Comparison of ENCODE assay signal across 12 mouse cellular contexts in genomic region chr3:65673725-65674124, GRCm38 (mm10). TPM values are rescaled to one million over a fixed set of nuclear protein-coding genes. Genes with fewer than 3 reads are reported as not detected.
DNase-seq lines count a peak whose midpoint lies in the region; ATAC-seq and TF ChIP-seq lines count a peak whose summit lies in the region.
"Had no signal": no experiment of that assay in that cellular context is flagged by ENCODE, and none has a peak within 500 bp of the region (broad histone marks: within the 10 kb centered on the region; RNA-seq: fewer than 3 reads in every experiment).

No protein-coding gene starts in this region.

- WGBS in intestine, postnatal 0 days, result 38% methylated on average over 8 of the region's 8 CpGs
- WGBS in stomach, postnatal 0 days, result 31% methylated on average over 8 of the region's 8 CpGs

- H3K4me3 ChIP-seq in intestine, postnatal 0 days (ENCODE audit: low read depth, low read length), result no peak overlapping the region
- no peak overlapping the region for H3K4me3 ChIP-seq in stomach, postnatal 0 days (ENCODE audit: low read depth, low read length)
- H3K4me3 ChIP-seq: limb, embryonic 12.5 days; neural tube, embryonic 13.5 days had no signal

- no peaks in the 10 kb centered on the region for H3K27me3 ChIP-seq in intestine, postnatal 0 days (replicated peaks; ENCODE audit: control insufficient read depth, insufficient read depth, low read length)
- H3K27me3 ChIP-seq in stomach, postnatal 0 days (ENCODE audit: control insufficient read depth, insufficient read depth, low read length), result no peaks in the 10 kb centered on the region
- H3K27me3 ChIP-seq: limb, embryonic 12.5 days; neural tube, embryonic 13.5 days had no signal

- no peak overlapping the region for H3K9ac ChIP-seq in intestine, postnatal 0 days (ENCODE audit: low read depth, low read length)
- no peak overlapping the region for H3K9ac ChIP-seq in stomach, postnatal 0 days (ENCODE audit: low read length)
- H3K9ac ChIP-seq: limb, embryonic 12.5 days; neural tube, embryonic 13.5 days had no signal

- TF ChIP-seq CTCF in intestine, postnatal 0 days (IDR thresholded peaks at IDR 0.05; ENCODE audit: low read depth), result no peak
- TF ChIP-seq CTCF in stomach, postnatal 0 days (IDR thresholded peaks at IDR 0.05; ENCODE audit: low read depth), result no peak

- peak overlapping the region; percentile 47; the same call in 1 of the 2 replicates for H3K27ac ChIP-seq in intestine, postnatal 0 days (ENCODE audit: low read depth, low read length)
- H3K27ac ChIP-seq in stomach, postnatal 0 days (replicated peaks), result peak overlapping the region; percentile 73
- H3K27ac ChIP-seq: limb, embryonic 12.5 days; neural tube, embryonic 13.5 days had no signal

- no peaks in the 10 kb centered on the region for H3K9me3 ChIP-seq in intestine, postnatal 0 days (ENCODE audit: control insufficient read depth)
- no peaks in the 10 kb centered on the region for H3K9me3 ChIP-seq in stomach, postnatal 0 days (ENCODE audit: control insufficient read depth, low read length)
- H3K9me3 ChIP-seq: limb, embryonic 12.5 days; neural tube, embryonic 13.5 days had no signal

- peak overlapping the region; percentile 35; the same call in 1 of the 2 replicates for H3K4me2 ChIP-seq in intestine, postnatal 0 days (replicated peaks; ENCODE audit: low read depth)
- H3K4me2 ChIP-seq in stomach, postnatal 0 days (replicated peaks; ENCODE audit: low read depth), result peak overlapping the region; percentile 29
- H3K4me2 ChIP-seq: limb, embryonic 12.5 days; neural tube, embryonic 13.5 days had no signal

- no peaks in the 10 kb centered on the region for H3K4me1 ChIP-seq in intestine, postnatal 0 days (replicated peaks; ENCODE audit: control insufficient read depth, insufficient read depth, low read length)
- no peaks in the 10 kb centered on the region for H3K4me1 ChIP-seq in stomach, postnatal 0 days (replicated peaks; ENCODE audit: control insufficient read depth, insufficient read depth)
- H3K4me1 ChIP-seq: limb, embryonic 12.5 days; neural tube, embryonic 13.5 days had no signal

- H3K36me3 ChIP-seq in intestine, postnatal 0 days (ENCODE audit: control insufficient read depth, insufficient read depth), result no peaks in the 10 kb centered on the region
- no peaks in the 10 kb centered on the region for H3K36me3 ChIP-seq in stomach, postnatal 0 days (ENCODE audit: control insufficient read depth, insufficient read depth, low read length)
- H3K36me3 ChIP-seq: limb, embryonic 12.5 days; neural tube, embryonic 13.5 days had no signal

- ATAC-seq in intestine, postnatal 0 days, result no peak
- no peak; the same call in 1 of the 2 replicates for ATAC-seq in stomach, postnatal 0 days (ENCODE audit: low FRiP score, low TSS enrichment)

- TF ChIP-seq EP300 in stomach, postnatal 0 days (optimal IDR thresholded peaks at IDR 0.05), result no peak

- DNase-seq in adrenal gland, postnatal 10 days, result peak; percentile 21
- no peak for DNase-seq in adrenal gland, adult 8-10 months
- DNase-seq in ovary, adult 18-20 months (ENCODE audit: low spot score), result peak; percentile 15
- no peak for DNase-seq in ovary, postnatal 10 days (ENCODE audit: low spot score)
- DNase-seq in stomach, postnatal 0 days (ENCODE audit: low spot score), result no peak
- DNase-seq in thymus, postnatal 36 days, result no peak
- no peak for DNase-seq in spleen, adult 12 weeks (ENCODE audit: low spot score)
- DNase-seq: cerebellum, postnatal 25 days; gastrocnemius, postnatal 36 days had no signal

RNA-seq across cellular contexts. Expression of gene Lekr1, which starts 7.7 kb away (rescaled TPM):
- 1 to 10 TPM; 3.6 to 4.3 TPM for total RNA-seq in adrenal gland, postnatal 10 days (2021)
- 1 to 10 TPM; 2.3 to 3.8 (median 3.1) TPM for total RNA-seq in adrenal gland, adult 8-10 months (2022)
- 3.4 and 4.7 TPM in 2 replicates for polyA plus RNA-seq in intestine, postnatal 0 days (2015; fragmentation: Nextera tagmentation; extraction: Ambion mirVana)
- polyA plus RNA-seq in stomach, postnatal 0 days (2015; fragmentation: Nextera tagmentation; extraction: Ambion mirVana), result 3.3 and 4.0 TPM in 2 replicates

Comparison
In these comparisons a context has a peak if more than half of its experiments do, and no peak if none do; other contexts are left out.
1. DNase-seq: peak in adrenal gland, postnatal 10 days (single experiment) and ovary, adult 18-20 months (single experiment); none in adrenal gland, adult 8-10 months (single experiment), ovary, postnatal 10 days (single experiment), stomach, postnatal 0 days (single experiment), thymus, postnatal 36 days (0 of 2) and spleen, adult 12 weeks (single experiment).